Mouse (Mus musculus) bone marrow macrophage, adult 2 months (primary cell): ENCODE measurements around the gene Afmid.

Source experiments
- CTCF ChIP-seq: IDR thresholded peaks from 2 replicates; pipeline ENCODE4 v1.5.1; 2012; ENCODE audit warnings: low read depth, mild to moderate bottlenecking, low read length, moderate library complexity
- POLR2A ChIP-seq: IDR thresholded peaks from 2 replicates; pipeline ENCODE4 v1.6.1; 2012; ENCODE audit warnings: mild to moderate bottlenecking, low read depth, low read length, borderline replicate concordance

DNA sequence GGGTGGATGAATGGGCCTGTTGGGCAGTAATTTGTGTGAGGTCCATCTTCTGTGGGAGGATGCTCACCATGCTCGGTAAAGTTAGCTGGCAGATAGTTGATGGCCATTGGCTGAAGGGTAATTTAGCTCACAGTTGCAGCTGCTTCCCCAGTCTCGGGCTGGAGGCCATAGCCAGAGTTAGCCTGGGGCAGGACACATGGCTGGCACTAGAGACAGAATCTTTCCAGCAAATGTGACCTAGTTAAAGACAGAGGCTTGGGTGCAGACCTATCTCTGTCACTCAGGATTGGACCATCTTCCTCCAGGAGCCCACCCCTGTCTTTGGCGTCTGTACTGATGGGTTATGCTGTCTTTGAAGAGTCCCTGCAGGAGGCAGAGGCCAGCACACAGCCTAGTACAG is 32.7 kb downstream of the Afmid start:
- TF ChIP-seq POLR2A, result no peak
- TF ChIP-seq CTCF, result no peak
